Mouse (Mus musculus) mesoderm, embryonic 11.5 days (tissue): ENCODE measurements at regions not wholly inside any gene's neighbourhood (a gene's known extent, or its start where the extent isn't known, plus 50 kb on each side); places are given as distances from the start of the nearest gene placed in this dataset.

ENCODE experiments used
- DNase-seq: peaks from one replicate; pipeline ENCODE4 v3.0.0-alpha.2; 2012; ENCODE audit warnings: low read depth, low spot score

DNA sequence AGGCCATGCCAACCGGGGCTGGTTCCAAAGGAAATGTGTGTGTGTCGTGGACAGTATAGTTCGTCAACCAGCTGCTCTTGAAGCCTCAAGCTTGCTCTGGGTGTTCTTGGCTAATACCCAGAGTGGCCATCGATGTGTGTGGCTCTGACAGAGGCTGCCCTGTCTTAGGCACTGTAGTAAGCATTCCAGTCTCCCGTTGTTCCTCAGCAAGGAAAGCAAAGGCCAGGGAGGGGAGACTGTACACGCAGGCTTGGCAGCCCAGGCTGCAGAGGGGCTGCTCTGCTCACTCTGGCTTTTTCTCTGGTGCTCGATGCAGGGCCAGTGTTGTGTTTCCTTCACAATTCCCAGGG lies 106.1 kb upstream of the Unc5b start:
- no peak for DNase-seq

DNA sequence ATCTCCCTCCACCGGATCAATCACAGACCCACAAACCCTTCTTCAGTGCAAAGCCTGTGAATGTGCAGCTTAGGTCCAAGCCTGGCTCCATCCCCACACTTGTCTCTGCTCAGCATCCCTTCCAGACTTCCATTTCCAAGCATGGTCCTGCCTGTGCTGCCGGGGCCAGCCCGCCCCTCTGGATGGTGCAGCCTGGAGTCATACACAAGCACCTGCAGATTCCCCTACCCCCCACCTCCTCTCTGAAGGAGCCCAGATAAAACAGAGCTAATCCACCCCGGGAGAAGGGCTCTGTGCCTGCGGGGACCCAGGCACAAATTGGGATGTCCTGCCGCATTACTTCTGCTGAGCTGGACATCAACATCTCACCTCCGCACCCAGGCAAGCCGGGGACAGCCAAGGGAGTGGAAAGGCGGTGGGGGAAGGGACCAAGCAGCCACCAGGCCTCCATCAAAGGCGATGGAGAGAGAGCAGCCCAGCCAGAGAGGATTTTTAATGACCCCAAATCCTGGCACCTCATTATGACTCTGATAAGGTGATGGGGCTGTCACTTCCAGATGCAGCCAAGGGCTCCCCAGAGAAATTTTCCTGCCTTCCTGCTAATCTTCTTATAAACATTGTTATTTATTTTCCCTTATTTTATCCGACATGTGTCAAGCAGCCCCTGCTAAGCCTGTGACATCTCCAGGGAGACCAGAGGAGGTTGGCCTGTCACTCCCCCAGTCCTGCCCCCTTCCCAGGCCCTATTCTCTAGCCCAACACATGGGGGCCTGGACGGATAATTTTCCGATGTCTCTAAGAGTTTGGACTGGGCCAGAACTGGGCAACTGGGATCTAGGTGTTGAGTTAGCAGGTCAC lies 105.5 kb upstream of the Unc5b start:
- no peak for DNase-seq

- peak; percentile 43 for DNase-seq
These were observed 103.2 kb upstream of the Unc5b start for GRCm38 (mm10) chr10:60934297-60935286.

DNA sequence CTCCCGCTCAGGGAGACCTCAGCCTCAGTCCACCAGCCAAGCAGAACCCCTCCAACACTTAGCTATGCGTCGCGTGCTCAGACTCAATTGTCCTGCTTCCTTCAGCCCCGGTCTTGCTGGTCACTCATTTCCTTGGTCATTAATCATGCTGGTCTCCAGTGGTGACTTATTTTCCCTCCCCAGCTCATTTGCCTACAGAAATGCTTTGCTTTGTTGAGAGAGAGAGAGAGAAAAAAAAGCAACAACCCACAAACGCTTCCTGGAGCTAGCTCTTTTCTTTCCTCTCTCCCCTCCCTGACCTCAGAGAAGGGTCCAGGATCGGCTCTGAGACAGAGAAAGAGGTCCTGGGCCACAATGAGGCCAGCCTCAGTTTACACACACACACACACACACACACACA lies 102.5 kb upstream of the Unc5b start:
- peak; percentile 34 for DNase-seq

GRCm38 (mm10) chr10:60932855-60933254 lies 101.5 kb upstream of the Unc5b start:
- DNase-seq, result no peak

DNA sequence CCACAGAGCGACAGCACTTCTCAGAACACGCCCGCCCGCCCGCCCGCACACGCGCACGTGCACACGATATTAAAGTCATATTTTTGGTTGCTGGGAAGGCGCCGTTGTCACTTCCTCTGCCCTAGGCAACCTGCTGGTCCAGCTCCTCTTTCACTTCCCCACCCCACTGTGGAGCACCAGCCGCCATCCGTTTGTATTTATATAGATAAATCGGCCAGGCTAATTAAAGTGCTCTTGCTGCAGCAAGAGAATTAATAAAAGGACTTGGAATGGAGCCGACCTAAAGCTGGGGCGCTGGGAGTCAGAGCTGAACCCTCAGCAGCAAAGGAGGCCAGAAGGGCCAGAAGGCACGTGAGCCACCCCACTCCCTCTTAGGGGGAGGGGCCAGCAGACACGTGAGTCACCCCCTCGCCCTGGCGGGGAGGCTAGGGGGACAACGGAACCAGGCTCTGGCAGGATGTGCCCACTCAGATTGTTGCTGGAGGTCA lies 100.6 kb upstream of the Unc5b start:
- no peak for DNase-seq

- no peak for DNase-seq
These were observed 97.3 kb upstream of the Unc5b start for GRCm38 (mm10) chr10:60928646-60929045.

GRCm38 (mm10) chr10:60928164-60928563 lies 96.8 kb upstream of the Unc5b start:
- no peak for DNase-seq

DNA sequence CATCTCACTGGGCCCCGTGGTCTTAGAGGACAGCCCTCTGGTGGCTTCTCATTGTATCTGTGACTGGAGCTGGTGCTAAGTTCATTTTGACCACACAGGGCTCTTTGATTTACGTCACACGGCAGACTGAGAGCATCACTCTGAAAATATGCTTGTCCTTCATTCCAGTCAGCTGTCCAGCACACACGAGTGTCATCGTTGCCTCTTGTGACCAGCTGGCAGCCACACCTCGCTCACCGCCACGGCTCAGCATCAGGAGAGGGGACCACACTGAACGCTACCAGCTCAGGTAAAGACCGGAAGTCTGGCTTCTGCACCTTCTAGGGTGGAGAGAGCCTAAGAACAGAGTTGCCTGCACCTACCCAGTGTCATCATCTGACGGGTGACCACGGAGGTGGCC lies 95.3 kb upstream of the Unc5b start:
- no peak for DNase-seq

GRCm38 (mm10) chr10:60925644-60926043 lies 94.3 kb upstream of the Unc5b start:
- DNase-seq, result no peak

- DNase-seq, result no peak
These were observed 93.8 kb upstream of the Unc5b start for GRCm38 (mm10) chr10:60925198-60925597.

DNA sequence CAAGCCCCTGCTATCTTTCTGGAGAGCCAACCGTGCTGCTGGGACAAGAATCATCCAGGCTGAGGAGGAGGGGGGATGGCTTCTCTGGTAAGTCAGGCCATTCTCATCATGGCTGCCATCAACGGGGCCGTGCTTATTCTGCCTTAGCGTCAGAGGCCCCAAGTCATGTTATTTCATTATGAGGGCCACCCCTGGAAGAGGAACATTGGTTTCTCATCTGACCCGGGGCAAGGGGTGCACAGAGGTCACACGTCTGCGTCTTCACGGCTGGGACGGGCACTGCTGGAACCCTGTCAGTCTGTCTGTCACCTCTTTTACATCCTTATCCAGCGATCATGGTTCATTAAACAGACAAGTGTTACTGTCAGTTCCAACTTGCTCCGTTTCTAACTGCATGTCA lies 92.4 kb upstream of the Unc5b start:
- no peak for DNase-seq

GRCm38 (mm10) chr10:60920621-60921020 lies 89.2 kb upstream of the Unc5b start:
- no peak for DNase-seq

GRCm38 (mm10) chr10:60918020-60918419 lies 86.6 kb upstream of the Unc5b start:
- DNase-seq, result no peak

DNA sequence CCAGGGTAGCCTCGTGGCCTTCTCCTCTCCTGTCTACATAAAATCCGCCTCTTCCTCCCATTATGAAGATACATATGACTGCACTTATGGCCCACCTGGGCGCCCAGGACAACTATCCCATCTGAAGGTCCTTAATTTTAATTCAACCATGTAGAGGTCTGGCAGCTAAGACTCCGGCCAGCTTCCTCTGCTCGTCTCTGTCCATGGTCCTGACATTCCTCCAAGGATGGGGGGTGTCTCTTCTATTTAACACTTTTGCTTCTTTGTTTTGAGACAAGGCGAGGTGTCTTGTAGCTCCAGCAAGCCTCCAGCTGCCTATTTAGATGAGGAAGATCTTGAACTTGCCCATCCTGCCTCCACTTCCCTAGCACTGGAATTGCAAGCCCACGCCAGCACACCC lies 83.0 kb upstream of the Unc5b start:
- DNase-seq, result peak; percentile 81

GRCm38 (mm10) chr10:60913456-60913900 lies 82.1 kb upstream of the Unc5b start:
- no peak for DNase-seq

DNA sequence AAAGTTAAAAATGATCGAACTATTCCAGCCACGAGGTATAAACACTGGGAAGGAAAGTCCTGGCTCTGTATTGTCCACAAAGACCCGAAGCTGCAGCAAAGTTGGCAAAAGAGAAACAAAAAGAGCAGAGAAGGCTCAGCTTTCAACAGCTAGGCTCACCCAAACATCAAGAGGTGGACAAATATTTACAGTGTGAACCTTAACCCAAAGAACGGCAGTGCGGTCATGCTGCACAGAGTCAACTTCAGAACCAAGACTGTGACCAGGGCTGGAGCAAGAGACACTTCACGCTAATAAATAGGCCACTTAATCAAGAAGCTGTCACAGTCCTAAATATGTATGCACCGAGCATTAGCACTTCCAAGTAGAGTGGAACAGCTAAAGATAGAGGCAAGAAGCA lies 73.0 kb upstream of the Unc5b start:
- DNase-seq, result no peak

DNA sequence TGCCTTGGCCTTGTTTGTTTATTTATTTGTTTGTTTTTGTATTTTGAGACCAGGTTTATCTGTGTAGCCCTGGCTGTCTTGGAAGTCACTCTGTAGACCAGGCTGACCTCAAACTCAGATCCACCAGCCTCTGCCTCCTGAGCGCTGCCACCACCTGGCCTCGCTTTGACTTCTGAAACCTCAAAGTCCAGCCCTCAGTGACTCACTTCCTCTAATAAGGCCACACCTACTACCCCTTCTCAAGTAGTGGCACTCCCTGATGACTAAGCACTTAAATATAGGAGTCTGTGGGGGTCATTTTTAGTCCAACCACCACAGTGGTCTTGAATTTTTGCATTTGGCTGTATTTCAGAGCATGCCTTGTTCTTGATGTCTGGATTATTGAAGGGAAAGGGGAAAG lies 69.6 kb upstream of the Unc5b start:
- no peak for DNase-seq

DNA sequence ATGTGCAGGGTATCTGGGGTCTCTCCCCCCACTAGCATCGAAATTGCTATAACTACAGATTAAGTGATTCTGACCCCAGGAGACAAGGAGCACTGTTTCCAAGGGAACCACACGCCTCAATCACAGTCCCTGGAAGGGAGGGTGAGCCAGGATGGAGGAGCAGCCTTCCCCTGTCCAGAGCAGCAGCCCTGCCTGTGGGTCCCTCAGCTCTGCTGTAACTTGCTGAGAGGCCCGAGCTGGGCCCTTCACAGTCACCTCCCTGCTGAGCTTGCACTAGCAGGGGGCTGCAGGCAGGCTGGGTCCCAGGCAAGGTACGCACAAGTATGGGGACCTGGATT lies 62.4 kb upstream of the Unc5b start:
- DNase-seq, result no peak

DNA sequence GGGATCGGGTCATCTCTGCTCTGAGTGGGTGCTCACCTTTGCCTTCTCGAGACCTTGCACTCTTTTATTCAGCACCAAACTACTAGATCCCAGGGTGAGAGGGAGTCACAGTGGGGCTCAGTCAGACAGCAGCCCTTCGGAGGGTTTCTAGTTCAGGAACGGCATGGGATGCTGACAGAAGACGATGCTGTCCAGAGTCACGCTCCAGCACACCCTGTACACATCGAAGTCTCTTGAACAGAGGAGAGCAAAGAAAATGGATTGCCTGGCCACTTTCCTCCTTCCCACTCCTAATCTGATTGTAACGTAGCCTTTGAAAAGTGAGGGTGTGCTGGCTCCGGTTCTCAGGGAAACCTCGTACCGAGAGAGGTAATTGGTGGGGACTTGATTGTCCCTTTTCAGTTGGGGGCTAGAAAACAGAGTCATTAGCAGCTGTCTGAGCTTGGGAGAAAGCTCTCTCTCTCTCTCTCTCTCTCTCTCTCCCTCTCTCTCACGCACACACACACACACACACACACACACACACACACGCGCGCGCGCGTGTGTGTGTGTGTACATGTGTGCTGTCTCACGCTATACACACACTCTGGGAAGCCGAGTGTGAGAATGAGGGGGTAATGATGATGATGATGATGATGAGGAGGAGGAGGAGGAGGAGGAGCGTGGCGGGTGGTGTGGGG lies 61.9 kb upstream of the Unc5b start:
- no peak for DNase-seq

DNA sequence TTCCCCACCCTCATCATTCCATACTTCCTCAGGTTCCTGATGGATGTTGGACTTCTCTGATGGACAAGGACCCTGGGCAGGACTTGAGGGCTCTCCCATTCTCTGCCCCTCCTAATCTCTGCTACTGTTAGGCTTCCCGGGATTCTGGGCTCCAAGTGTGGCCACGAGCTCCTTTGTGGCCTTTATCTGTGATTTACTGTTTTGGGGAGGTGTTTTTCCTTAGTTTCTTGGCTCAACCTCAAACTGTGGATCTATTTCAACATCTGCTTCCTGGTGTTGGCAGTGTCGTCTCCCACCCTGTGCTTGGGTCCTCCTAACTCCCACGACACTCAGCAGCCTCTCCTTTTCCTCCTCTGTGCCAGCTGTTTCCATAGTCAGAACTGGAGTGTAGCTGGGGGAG lies 61.3 kb upstream of the Unc5b start:
- DNase-seq, result no peak
